Mouse (Mus musculus) naive thymus-derived CD4-positive, alpha-beta T cell, adult 5 months (primary cell): ENCODE results near the gene Zfp12. TPM values are rescaled to one million over a fixed set of nuclear protein-coding genes. Genes with fewer than 3 reads are reported as not detected.

Experiments used
- polyA plus RNA-seq: library from polyadenylated mRNA; unstranded; fragments of 100-300 nt; shearing (Covaris generic); gene quantifications from one replicate; pipeline ENCODE4 v1.2.1, GENCODE M21; 2017

Zfp12 gene
- 32.9 TPM for polyA plus RNA-seq

DNA sequence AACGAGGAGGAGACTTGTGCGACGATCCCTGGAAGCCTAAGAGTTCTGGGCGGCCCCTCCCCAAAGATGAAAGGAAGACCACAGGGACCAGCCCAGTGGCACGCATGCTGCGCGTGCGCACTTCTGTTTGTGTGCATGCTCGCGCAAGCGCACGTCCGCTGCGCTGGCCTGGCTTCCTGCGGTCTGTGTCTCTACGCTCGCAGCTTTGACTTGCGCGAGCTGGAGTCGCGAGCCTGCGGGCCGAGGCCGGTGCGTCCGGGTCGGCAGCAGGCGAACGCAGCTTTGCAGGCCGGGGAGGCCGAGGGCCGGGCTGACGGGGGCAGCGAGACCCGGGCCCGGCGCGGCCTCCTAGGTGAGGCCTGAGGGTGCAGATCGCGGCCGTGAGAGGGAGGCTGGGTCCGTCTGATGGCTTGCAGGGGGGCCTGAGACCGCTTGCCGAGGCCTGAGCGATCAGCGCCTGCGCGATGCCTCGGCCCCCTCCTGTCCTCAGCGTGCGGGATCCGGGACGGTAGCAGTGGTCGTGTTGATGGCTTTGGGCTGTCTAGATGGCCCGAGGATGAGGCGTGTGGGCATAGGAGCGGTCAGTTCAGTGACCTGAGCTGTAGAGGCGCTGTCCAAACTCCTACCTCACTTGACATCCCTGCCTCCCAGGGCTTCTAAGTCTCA lies at the start of gene Zfp12:
Zfp12 (plus strand) TSS at position 136 of the 666 bp plus-strand sequence.

DNA sequence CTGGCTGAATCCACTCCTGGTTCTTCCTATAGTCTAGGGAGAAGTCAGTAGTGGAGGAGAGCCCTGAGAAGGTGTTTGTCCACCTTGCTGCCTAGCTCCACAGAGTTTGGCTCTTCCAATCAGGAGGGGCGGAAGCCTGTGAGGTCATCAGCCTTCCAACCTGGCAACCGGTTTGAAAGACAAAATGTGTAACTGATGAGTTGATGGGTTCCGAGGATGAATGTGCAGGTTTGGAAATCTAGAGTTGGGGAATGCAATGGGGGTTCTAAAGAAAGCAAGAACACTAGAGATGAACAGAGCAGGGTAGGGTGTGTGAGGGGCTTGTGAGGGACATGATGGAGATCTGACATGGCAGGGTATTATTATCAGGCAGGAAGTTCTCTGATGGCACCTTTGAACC lies 8.2 kb upstream of the Zfp12 start, which contains the start of gene Spdye4a:
Spdye4a (minus strand) TSS at position 101 of the 400 bp plus-strand sequence.

DNA sequence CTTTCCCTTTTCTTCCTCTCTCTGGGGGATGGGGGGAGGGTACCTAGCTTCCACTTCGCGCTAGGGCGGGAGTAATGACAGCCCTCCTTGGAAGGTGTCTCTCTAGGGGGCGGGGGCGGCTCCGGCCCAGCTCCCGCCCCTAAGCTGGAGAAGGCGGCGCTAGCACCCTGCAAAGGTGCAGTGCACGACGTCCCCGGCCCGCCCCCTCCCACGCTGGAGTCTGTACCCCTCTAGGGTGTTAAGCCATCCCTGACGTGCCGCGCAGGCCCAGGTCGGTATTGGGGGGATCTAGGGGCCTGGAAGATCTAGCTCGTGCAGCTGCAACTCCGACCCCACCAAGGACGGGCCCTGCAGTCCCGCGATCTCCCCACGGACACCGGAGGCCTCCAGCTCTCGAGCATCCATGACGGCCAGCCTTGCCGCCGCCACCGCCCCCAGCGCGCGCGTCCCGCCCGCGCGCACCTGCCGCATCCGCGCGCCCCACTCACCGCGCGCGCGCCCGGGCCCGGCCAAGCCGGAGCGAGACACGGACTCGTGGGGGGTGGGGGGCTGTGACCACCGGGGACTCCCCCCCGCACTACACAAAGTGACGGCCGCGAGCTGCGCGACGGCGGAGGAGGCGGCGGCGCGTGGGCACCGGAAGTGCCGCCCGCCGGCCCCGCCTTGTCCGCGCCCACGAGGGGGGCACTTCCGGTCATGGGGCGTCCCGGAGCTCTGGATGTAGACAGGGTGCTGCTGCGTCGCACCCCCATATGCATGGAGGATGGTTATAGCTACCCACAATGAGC lies 34.6 kb downstream of the Zfp12 start, which contains the start of gene Zfp316:
Zfp316 (minus strand) TSS at position 660 of the 788 bp plus-strand sequence.

DNA sequence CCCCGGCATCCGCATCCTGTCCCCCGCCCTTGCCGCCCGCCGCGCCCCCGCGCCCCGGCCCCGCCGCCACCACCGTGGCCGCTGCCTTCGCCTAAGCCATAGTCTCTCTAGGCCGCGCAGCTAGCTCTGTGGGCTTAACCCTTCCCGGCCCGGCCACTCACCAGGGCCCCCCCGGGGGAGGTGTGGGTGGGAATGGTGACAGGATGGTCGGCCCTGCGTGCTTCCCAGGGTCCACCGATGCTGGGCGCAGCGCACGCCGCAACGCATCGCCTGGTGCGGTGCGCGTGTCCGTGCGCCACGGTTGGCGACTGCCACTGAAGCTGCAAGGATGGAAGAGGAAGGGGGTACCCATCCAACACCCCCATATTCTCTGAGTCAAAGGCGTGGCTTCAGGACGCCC lies 58.4 kb downstream of the Zfp12 start, which contains the start of gene Zfp853:
Zfp853 (minus strand) TSS at position 220 of the 400 bp plus-strand sequence.

Other genes with a start within 250 kb of the Zfp12 start
- 18.7 TPM for gene Rnf216, start 122.2 kb upstream of the Zfp12 start, polyA plus RNA-seq
- 0.07 TPM for gene Olfr718-ps1, start 87.6 kb upstream of the Zfp12 start, polyA plus RNA-seq
- 16.2 TPM for gene Rbak, start 54.4 kb upstream of the Zfp12 start, polyA plus RNA-seq
- not detected for gene Spdye4b, start 54.1 kb upstream of the Zfp12 start, polyA plus RNA-seq
- gene Spdye4a, start 8.3 kb upstream of the Zfp12 start, polyA plus RNA-seq: not detected
- 0.81 TPM for gene Zfp316, start 34.9 kb downstream of the Zfp12 start, polyA plus RNA-seq
- gene Zfp853, start 58.5 kb downstream of the Zfp12 start, polyA plus RNA-seq: not detected
- 58.8 TPM for gene E130309D02Rik, start 80.2 kb downstream of the Zfp12 start, polyA plus RNA-seq
- gene Zdhhc4, start 94.1 kb downstream of the Zfp12 start, polyA plus RNA-seq: 71.7 TPM
- not detected for gene Grid2ip, start 122.2 kb downstream of the Zfp12 start, polyA plus RNA-seq
- 25.6 TPM for gene Kdelr2, start 168.7 kb downstream of the Zfp12 start, polyA plus RNA-seq
- gene Daglb, start 229.4 kb downstream of the Zfp12 start, polyA plus RNA-seq: 6.0 TPM